In the genomic region with DNA sequence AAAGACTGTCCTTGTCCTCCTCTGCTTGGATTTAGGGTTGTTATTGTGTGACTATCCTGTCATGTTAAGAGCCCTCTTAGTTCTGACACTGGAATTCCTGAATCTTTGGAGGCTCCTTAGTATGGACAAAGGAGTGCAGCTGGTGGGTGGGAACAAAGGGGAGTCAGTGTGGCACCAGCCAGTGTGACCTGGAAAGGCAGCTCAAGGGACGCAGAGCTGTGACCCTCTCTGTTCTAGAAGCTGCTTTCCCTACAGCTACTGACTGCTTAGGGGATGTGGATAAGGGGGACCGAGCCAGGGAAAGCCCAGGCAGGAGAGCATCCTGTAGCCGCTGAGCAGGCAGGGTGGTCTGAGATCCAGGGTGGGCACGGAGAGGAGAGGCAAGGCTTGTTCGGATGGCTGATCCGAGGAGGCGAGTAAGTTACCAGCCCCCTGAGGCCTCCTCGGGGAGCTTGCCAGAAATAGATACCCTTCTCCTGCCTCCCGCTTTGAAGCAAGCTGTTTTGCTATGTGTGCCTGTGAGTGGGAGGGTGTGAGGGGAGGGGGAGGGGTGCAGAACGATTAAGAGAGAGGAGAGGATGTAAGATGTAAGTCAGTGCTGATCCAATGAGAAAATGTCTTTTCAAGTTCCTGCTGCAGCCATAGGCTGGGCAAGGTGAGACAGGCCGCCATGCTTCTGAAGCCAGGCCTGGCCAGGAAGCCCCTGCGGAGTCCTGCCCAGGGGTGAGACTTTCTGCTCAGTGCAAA, we compare ENCODE assay signal across 8 mouse cellular contexts.
DNase-seq lines count a peak whose midpoint lies in the region; ATAC-seq and TF ChIP-seq lines count a peak whose summit lies in the region.

No protein-coding gene starts in this region.

- peak overlapping the region; percentile 56 for H3K9ac ChIP-seq in heart, embryonic 11.5 days (ENCODE audit: low read depth, low read length)
- peak overlapping the region; percentile 40; the same call in 1 of the 2 replicates for H3K9ac ChIP-seq in forebrain, postnatal 0 days
- H3K9ac ChIP-seq in limb, embryonic 15.5 days, result no peak overlapping the region

- intact Hi-C loops in heart, postnatal 10 days (cut with DNase I), result no loop called here

- peak overlapping the region; percentile 84 for H3K27ac ChIP-seq in heart, embryonic 11.5 days (ENCODE audit: low read depth, low read length)
- H3K27ac ChIP-seq in forebrain, postnatal 0 days (ENCODE audit: low read depth, low read length), result peak overlapping the region; percentile 40
- peak overlapping the region; percentile 28; the same call in 1 of the 2 replicates for H3K27ac ChIP-seq in limb, embryonic 15.5 days

- WGBS in heart, embryonic 11.5 days (ENCODE audit: insufficient replicate concordance), result 17% methylated on average over 12 of the region's 12 CpGs
- 21% methylated on average over 12 of the region's 12 CpGs for WGBS in forebrain, postnatal 0 days
- 23% methylated on average over 12 of the region's 12 CpGs for WGBS in limb, embryonic 15.5 days

- peak overlapping the region; percentile 53 for H3K4me2 ChIP-seq in heart, embryonic 11.5 days
- peak overlapping the region; percentile 28 for H3K4me2 ChIP-seq in forebrain, postnatal 0 days (ENCODE audit: low read depth)
- no peak overlapping the region for H3K4me2 ChIP-seq in limb, embryonic 15.5 days

- no peaks in the 10 kb centered on the region for H3K36me3 ChIP-seq in heart, embryonic 11.5 days (ENCODE audit: control insufficient read depth, insufficient read depth, low read length)
- H3K36me3 ChIP-seq in forebrain, postnatal 0 days (ENCODE audit: insufficient read depth), result no peaks in the 10 kb centered on the region
- H3K36me3 ChIP-seq in limb, embryonic 15.5 days, result no peaks in the 10 kb centered on the region

- TF ChIP-seq POLR2A in brain, embryonic 14.5 days (IDR thresholded peaks at IDR 0.05; ENCODE audit: borderline replicate concordance, extremely low read depth, insufficient read depth, insufficient read length, poor library complexity, severe bottlenecking), result no peak

- no peak for DNase-seq in heart, postnatal 10 days
- peak; percentile 85 for DNase-seq in brain, embryonic 14.5 days (ENCODE audit: low read depth)
- peak; percentile 65 for DNase-seq in forebrain, postnatal 0 days
- DNase-seq in thymus, postnatal 14 days, result peak; percentile 22
- DNase-seq in layer of hippocampus, postnatal 10 days (ENCODE audit: low spot score in 2 of 2), result no peak
- DNase-seq in ovary, postnatal 36 days (ENCODE audit: low spot score), result no peak

- no peak overlapping the region for H3K4me3 ChIP-seq in heart, embryonic 11.5 days (ENCODE audit: low read depth, low read length)
- no peak overlapping the region for H3K4me3 ChIP-seq in forebrain, postnatal 0 days (ENCODE audit: low read depth, low read length)
- no peak overlapping the region for H3K4me3 ChIP-seq in limb, embryonic 15.5 days

- TF ChIP-seq CTCF in brain, embryonic 14.5 days (IDR thresholded peaks at IDR 0.05; ENCODE audit: borderline replicate concordance, extremely low read depth, insufficient read depth, insufficient read length), result no peak
- TF ChIP-seq CTCF in forebrain, postnatal 0 days (IDR thresholded peaks at IDR 0.05; ENCODE audit: low read depth), result no peak

- peak; percentile 60 for ATAC-seq in heart, embryonic 11.5 days (replicated peaks; ENCODE audit: insufficient number of reproducible peaks, low FRiP score, low TSS enrichment)
- peak; percentile 83 for ATAC-seq in forebrain, postnatal 0 days
- peak; percentile 72; the same call in 1 of the 2 replicates for ATAC-seq in limb, embryonic 15.5 days (ENCODE audit: insufficient number of reproducible peaks, low FRiP score, low TSS enrichment, low read depth)

- H3K4me1 ChIP-seq in heart, embryonic 11.5 days (ENCODE audit: control insufficient read depth, insufficient read depth, low read length), result peaks cover 27% of the 10 kb centered on the region
- H3K4me1 ChIP-seq in forebrain, postnatal 0 days (ENCODE audit: insufficient read depth), result peaks cover 17% of the 10 kb centered on the region
- H3K4me1 ChIP-seq in limb, embryonic 15.5 days, result peaks cover 28% of the 10 kb centered on the region

- no peaks in the 10 kb centered on the region for H3K27me3 ChIP-seq in heart, embryonic 11.5 days (ENCODE audit: control insufficient read depth, insufficient read depth, low read length)
- H3K27me3 ChIP-seq in forebrain, postnatal 0 days (ENCODE audit: insufficient read depth, low read length), result no peaks in the 10 kb centered on the region
- no peaks in the 10 kb centered on the region for H3K27me3 ChIP-seq in limb, embryonic 15.5 days

- H3K9me3 ChIP-seq in heart, embryonic 11.5 days (replicated peaks; ENCODE audit: control insufficient read depth, low read length), result no peaks in the 10 kb centered on the region
- H3K9me3 ChIP-seq in forebrain, postnatal 0 days (ENCODE audit: low read length), result no peaks in the 10 kb centered on the region
- no peaks in the 10 kb centered on the region for H3K9me3 ChIP-seq in limb, embryonic 15.5 days

Comparison
In these comparisons a context has a peak if more than half of its experiments do, and no peak if none do; other contexts are left out.
1. H3K27ac ChIP-seq: peak in every context shown above with its lines; median percentile 84 in heart, embryonic 11.5 days; 40 in forebrain, postnatal 0 days; 28 in limb, embryonic 15.5 days.
2. DNase-seq: peak in brain, embryonic 14.5 days (single experiment), forebrain, postnatal 0 days (single experiment) and thymus, postnatal 14 days (single experiment); none in heart, postnatal 10 days (0 of 2), layer of hippocampus, postnatal 10 days (0 of 2) and ovary, postnatal 36 days (single experiment).
3. Peak in every context shown above with its lines, with median percentiles within 50 percentile points of each other: ATAC-seq.